Mouse (Mus musculus): ENCODE data around the gene Sell. TPM values are rescaled to one million over a fixed set of nuclear protein-coding genes. Genes with fewer than 3 reads are reported as not detected.
"Not testable (repeated sequence)": the region's sequence is repeated elsewhere in the genome, so short reads cannot be mapped to it uniquely, and the experiment has no call there.

Gene Sell
- 1.2 and 1.9 TPM in 2 replicates for polyA plus RNA-seq (2012; rRNA removed)

GRCm38 (mm10) chr1:164061925-164062324, at the start of gene Sell:
Gene Sell, plus strand, starts transcription at chr1:164061982.
- no peak for DNase-seq (ENCODE audit: low spot score)

- no peak for DNase-seq (ENCODE audit: low spot score)
Measured at GRCm38 (mm10) chr1:164014616-164015015, 47.2 kb upstream of the Sell start.

GRCm38 (mm10) chr1:164018221-164018896, 43.4 kb upstream of the Sell start:
- no peak for DNase-seq (ENCODE audit: low spot score)

- no peak for DNase-seq (ENCODE audit: low spot score)
Measured at GRCm38 (mm10) chr1:164019789-164020188, 42.0 kb upstream of the Sell start.

GRCm38 (mm10) chr1:164020746-164021145, 41.0 kb upstream of the Sell start:
- not testable (repeated sequence) for DNase-seq (ENCODE audit: low spot score)

GRCm38 (mm10) chr1:164022106-164022505, 39.7 kb upstream of the Sell start:
- not testable (repeated sequence) for DNase-seq (ENCODE audit: low spot score)

GRCm38 (mm10) chr1:164025685-164026084, 36.1 kb upstream of the Sell start:
- DNase-seq (ENCODE audit: low spot score), result no peak

- no peak for DNase-seq (ENCODE audit: low spot score)
Measured at GRCm38 (mm10) chr1:164027416-164027815, 34.4 kb upstream of the Sell start.

- no peak for DNase-seq (ENCODE audit: low spot score)
Measured at GRCm38 (mm10) chr1:164040385-164041135, 21.2 kb upstream of the Sell start.

GRCm38 (mm10) chr1:164043549-164043948, 18.2 kb upstream of the Sell start:
- DNase-seq (ENCODE audit: low spot score), result no peak

- no peak for DNase-seq (ENCODE audit: low spot score)
Measured at GRCm38 (mm10) chr1:164047934-164048333, 13.8 kb upstream of the Sell start, which contains the start of gene Sele. Gene Sele, plus strand, starts transcription at chr1:164048234.

- DNase-seq (ENCODE audit: low spot score), result no peak
Measured at GRCm38 (mm10) chr1:164053561-164053960, 8.2 kb upstream of the Sell start.

GRCm38 (mm10) chr1:164054800-164055199, 7.0 kb upstream of the Sell start:
- no peak for DNase-seq (ENCODE audit: low spot score)

- DNase-seq (ENCODE audit: low spot score), result no peak
Measured at GRCm38 (mm10) chr1:164060071-164060470, 1.7 kb upstream of the Sell start.

GRCm38 (mm10) chr1:164061278-164061677, 504 bp upstream of the Sell start:
- DNase-seq (ENCODE audit: low spot score), result no peak

GRCm38 (mm10) chr1:164062856-164063255, 1.1 kb downstream of the Sell start:
- no peak for DNase-seq (ENCODE audit: low spot score)

- no peak for DNase-seq (ENCODE audit: low spot score)
Measured at GRCm38 (mm10) chr1:164063745-164064144, 2.0 kb downstream of the Sell start.

- DNase-seq (ENCODE audit: low spot score), result no peak
Measured at GRCm38 (mm10) chr1:164069261-164069660, 7.5 kb downstream of the Sell start.

- DNase-seq (ENCODE audit: low spot score), result no peak
Measured at GRCm38 (mm10) chr1:164070461-164070860, 8.7 kb downstream of the Sell start.

- no peak for DNase-seq (ENCODE audit: low spot score)
Measured at GRCm38 (mm10) chr1:164071111-164071510, 9.3 kb downstream of the Sell start.

- DNase-seq (ENCODE audit: low spot score), result no peak
Measured at GRCm38 (mm10) chr1:164072001-164072400, 10.2 kb downstream of the Sell start.

GRCm38 (mm10) chr1:164073091-164073490, 11.3 kb downstream of the Sell start:
- no peak for DNase-seq (ENCODE audit: low spot score)

- DNase-seq (ENCODE audit: low spot score), result no peak
Measured at GRCm38 (mm10) chr1:164073803-164074202, 12.0 kb downstream of the Sell start.

Data from urinary bladder, adult 2 months (tissue).